Mouse (Mus musculus): ENCODE measurements around the gene Esrrg. TPM values are rescaled to one million over a fixed set of nuclear protein-coding genes. Genes with fewer than 3 reads are reported as not detected.
A peak's percentile ranks its signal among the peaks of the same experiment; 100 is the strongest.

The Esrrg gene
- polyA plus RNA-seq, 1 experiment from 2014 or later, result 1.0 TPM

DNA sequence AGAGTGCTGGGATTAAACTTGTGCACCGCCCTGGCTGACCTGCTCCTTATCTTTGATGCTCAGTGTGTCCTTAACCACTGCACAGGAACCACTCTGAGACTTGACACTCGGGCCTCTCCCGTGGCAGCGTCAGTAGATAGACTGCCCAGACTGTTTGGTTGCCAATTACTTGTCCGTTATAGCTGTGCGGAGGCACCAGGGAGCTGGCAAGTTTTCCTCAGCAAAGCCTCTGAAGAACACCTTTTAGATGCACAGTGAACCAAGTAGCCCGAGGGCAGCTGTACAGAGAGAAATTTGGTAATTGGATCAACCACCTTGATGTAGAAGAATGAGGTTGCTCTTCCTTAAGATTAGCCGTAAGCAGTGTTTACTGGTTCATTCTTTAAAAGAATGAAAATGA lies 279.6 kb downstream of the Esrrg start:
- ATAC-seq (ENCODE audit: low read depth), result no peak
- 83% methylated on average over 8 of the region's 8 CpGs for WGBS
- H3K27ac ChIP-seq (ENCODE audit: low read length), result no peak overlapping the region

DNA sequence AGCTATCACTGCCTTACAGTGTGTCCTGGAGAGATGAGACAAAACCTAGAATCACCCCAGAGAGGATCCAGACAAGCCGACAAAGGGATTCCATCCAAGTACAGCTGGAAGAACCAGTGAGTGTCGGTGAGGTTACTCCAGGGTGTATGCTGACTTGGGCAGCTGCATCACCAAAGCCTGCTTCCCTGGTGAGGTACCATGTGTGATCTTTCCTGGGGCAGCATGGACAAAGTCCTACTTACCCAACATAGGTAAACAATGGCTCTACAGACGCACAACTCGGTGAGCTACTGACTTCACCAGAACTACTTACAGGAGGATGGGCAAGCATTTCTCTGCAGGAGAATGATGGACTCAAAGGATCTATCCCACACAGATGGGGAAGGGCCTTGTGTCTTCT lies 280.5 kb downstream of the Esrrg start:
- Histone ChIP-seq H3K9me3 (ENCODE audit: control insufficient read depth, low read length) (no peaks in the 10 kb centered on the region), H3K4me3 (ENCODE audit: low read length) (no peak overlapping the region), H3K4me1 (replicated peaks; ENCODE audit: control insufficient read depth, insufficient read depth, low read length) (no peaks in the 10 kb centered on the region), H3K27ac (ENCODE audit: low read length) (no peak overlapping the region), H3K4me2 (ENCODE audit: low read depth, low read length) (no peak overlapping the region), H3K27me3 (ENCODE audit: control insufficient read depth, insufficient read depth, low read depth, low read length) (no peaks in the 10 kb centered on the region), H3K36me3 (ENCODE audit: control insufficient read depth, insufficient read depth, low read length) (no peaks in the 10 kb centered on the region), H3K9ac (ENCODE audit: low read length) (no peak overlapping the region)
- no peak for ATAC-seq (ENCODE audit: low read depth)
- WGBS, result 86% methylated on average over 4 of the region's 4 CpGs

More for the DNA sequence above, 279.6 kb downstream of the Esrrg start:
- no peaks in the 10 kb centered on the region for H3K4me1 ChIP-seq (replicated peaks; ENCODE audit: control insufficient read depth, insufficient read depth, low read length)
- H3K9me3 ChIP-seq (ENCODE audit: control insufficient read depth, low read length), result no peaks in the 10 kb centered on the region
- no peak overlapping the region for H3K9ac ChIP-seq (ENCODE audit: low read length)
- H3K36me3 ChIP-seq (ENCODE audit: control insufficient read depth, insufficient read depth, low read length), result no peaks in the 10 kb centered on the region
- H3K27me3 ChIP-seq (ENCODE audit: control insufficient read depth, insufficient read depth, low read depth, low read length), result no peaks in the 10 kb centered on the region
- no peak overlapping the region for H3K4me2 ChIP-seq (ENCODE audit: low read depth, low read length)
- H3K4me3 ChIP-seq (ENCODE audit: low read length), result no peak overlapping the region

DNA sequence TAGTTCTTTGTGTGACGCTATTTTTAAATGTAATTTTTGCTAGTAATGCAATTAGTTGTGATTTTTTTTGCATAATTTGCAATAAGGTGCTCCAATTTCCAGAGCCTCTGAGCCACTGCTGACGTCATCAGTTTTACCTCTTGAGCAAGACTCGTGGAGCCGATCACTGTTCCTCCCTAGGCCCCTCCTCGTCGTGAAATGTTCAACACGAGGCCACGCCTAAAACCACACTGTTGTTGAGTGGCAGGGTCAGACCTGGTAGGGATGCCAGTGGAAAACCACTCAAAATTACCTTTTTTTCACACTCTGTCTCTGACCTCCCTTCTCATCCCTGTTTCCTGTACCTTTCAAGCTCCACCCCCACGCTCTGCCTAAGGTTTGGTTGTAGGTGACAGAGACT lies 282.7 kb downstream of the Esrrg start:
- H3K4me2 ChIP-seq (ENCODE audit: low read depth, low read length), result no peak overlapping the region
- WGBS, result 73% methylated on average over 9 of the region's 9 CpGs
- no peaks in the 10 kb centered on the region for H3K9me3 ChIP-seq (ENCODE audit: control insufficient read depth, low read length)
- no peak for ATAC-seq (ENCODE audit: low read depth)
- no peak overlapping the region for H3K4me3 ChIP-seq (ENCODE audit: low read length)
- no peaks in the 10 kb centered on the region for H3K27me3 ChIP-seq (ENCODE audit: control insufficient read depth, insufficient read depth, low read depth, low read length)
- H3K4me1 ChIP-seq (replicated peaks; ENCODE audit: control insufficient read depth, insufficient read depth, low read length), result no peaks in the 10 kb centered on the region
- no peak overlapping the region for H3K9ac ChIP-seq (ENCODE audit: low read length)
- no peaks in the 10 kb centered on the region for H3K36me3 ChIP-seq (ENCODE audit: control insufficient read depth, insufficient read depth, low read length)
- H3K27ac ChIP-seq (ENCODE audit: low read length), result no peak overlapping the region

DNA sequence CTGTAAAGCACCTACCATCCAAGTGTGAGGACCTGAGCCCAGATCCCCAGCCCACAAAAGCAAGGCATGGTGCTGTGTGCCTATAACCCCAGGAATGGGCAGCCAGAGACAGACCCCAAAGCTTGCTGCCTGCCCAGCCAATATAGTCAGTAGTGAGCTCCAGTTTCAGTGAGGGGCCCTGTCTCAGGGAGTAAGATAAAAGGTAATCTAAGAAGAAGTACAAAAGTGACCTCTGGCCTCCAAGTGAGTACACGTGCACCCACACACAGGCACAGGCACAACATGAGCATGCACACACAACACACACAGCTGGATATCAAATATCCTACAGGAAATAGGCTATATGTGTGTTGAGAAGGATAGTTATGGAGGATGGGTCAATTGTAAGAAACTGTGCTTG lies 286.9 kb downstream of the Esrrg start:
- Histone ChIP-seq H3K27ac (ENCODE audit: low read length) (no peak overlapping the region), H3K4me1 (replicated peaks; ENCODE audit: control insufficient read depth, insufficient read depth, low read length) (no peaks in the 10 kb centered on the region), H3K4me2 (ENCODE audit: low read depth, low read length) (no peak overlapping the region), H3K4me3 (ENCODE audit: low read length) (no peak overlapping the region), H3K27me3 (ENCODE audit: control insufficient read depth, insufficient read depth, low read depth, low read length) (no peaks in the 10 kb centered on the region), H3K9ac (ENCODE audit: low read length) (no peak overlapping the region), H3K36me3 (ENCODE audit: control insufficient read depth, insufficient read depth, low read length) (no peaks in the 10 kb centered on the region), H3K9me3 (ENCODE audit: control insufficient read depth, low read length) (no peaks in the 10 kb centered on the region)
- WGBS, result 50% methylated on average over 1 of the region's 1 CpGs
- ATAC-seq (ENCODE audit: low read depth), result no peak

DNA sequence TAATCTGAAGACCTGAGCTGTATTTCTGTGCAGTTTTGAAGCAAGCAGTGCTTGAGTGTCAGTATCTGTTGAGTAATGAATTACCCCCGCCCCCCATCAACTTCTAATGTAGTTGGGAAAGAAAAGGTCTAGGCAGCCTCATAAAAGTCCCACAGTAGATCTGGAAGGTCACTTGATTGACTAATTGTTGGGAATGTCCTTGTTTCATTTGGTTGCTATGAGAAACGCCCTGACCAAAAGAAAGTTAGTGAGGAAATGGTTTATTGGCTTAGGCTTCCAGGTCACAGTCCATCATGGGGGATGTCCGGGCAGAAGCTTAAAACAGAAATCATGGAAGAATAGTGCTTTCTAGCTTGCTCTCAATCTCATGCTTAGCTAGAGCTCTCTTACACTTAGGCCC lies 287.7 kb downstream of the Esrrg start:
- no peak for ATAC-seq (ENCODE audit: low read depth)
- H3K36me3 ChIP-seq (ENCODE audit: control insufficient read depth, insufficient read depth, low read length), result no peaks in the 10 kb centered on the region

DNA sequence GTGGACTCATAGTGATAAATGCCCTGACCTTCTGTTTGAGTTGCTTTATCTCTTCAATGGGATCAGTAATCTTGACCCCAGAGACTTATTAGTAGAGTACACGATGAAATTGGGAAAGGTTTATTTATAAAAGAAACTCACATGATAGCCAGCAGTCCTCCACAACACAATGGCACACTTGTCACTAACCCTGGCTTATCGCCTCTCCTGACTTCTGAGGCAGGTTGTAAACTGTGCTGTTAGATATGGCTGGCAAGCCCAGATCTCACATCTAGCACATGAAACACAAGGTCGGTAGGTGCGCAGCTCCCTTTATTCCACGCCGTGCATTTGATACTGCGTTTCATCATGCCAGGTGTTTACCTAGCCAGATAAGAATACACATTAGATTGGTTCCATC lies 288.3 kb downstream of the Esrrg start:
- H3K27ac ChIP-seq (ENCODE audit: low read length), result no peak overlapping the region
- 65% methylated on average over 7 of the region's 7 CpGs for WGBS
- H3K4me1 ChIP-seq (replicated peaks; ENCODE audit: control insufficient read depth, insufficient read depth, low read length), result no peaks in the 10 kb centered on the region
- H3K4me2 ChIP-seq (ENCODE audit: low read depth, low read length), result no peak overlapping the region
- no peaks in the 10 kb centered on the region for H3K36me3 ChIP-seq (ENCODE audit: control insufficient read depth, insufficient read depth, low read length)
- H3K9me3 ChIP-seq (ENCODE audit: control insufficient read depth, low read length), result no peaks in the 10 kb centered on the region
- H3K9ac ChIP-seq (ENCODE audit: low read length), result no peak overlapping the region
- no peaks in the 10 kb centered on the region for H3K27me3 ChIP-seq (ENCODE audit: control insufficient read depth, insufficient read depth, low read depth, low read length)
- no peak overlapping the region for H3K4me3 ChIP-seq (ENCODE audit: low read length)
- ATAC-seq (ENCODE audit: low read depth), result no peak

More for the DNA sequence above, 287.7 kb downstream of the Esrrg start:
- H3K27me3 ChIP-seq (ENCODE audit: control insufficient read depth, insufficient read depth, low read depth, low read length), result no peaks in the 10 kb centered on the region
- H3K9me3 ChIP-seq (ENCODE audit: control insufficient read depth, low read length), result no peaks in the 10 kb centered on the region
- H3K4me3 ChIP-seq (ENCODE audit: low read length), result no peak overlapping the region
- H3K4me1 ChIP-seq (replicated peaks; ENCODE audit: control insufficient read depth, insufficient read depth, low read length), result no peaks in the 10 kb centered on the region
- no peak overlapping the region for H3K9ac ChIP-seq (ENCODE audit: low read length)
- WGBS, result 74% methylated on average over 3 of the region's 3 CpGs
- H3K4me2 ChIP-seq (ENCODE audit: low read depth, low read length), result no peak overlapping the region
- no peak overlapping the region for H3K27ac ChIP-seq (ENCODE audit: low read length)

DNA sequence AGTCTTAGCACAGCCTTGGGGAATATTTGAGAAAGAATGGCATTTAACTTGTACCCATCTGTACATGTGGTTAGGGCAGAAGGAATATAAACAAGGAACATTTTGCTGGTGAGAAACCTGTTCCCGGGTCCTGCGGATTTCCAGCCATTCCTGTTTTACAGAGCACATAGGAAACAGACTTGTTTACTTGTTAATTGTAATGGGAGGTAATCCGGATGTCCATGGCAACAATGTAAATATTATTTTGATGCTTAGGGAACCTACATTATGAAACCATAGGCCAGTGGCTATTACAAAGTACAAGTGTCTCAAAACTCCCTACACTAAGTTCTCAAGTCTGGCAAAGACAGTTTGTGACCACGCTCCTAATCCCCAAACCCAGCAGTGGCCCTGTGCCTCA lies 290.9 kb downstream of the Esrrg start:
- no peaks in the 10 kb centered on the region for H3K36me3 ChIP-seq (ENCODE audit: control insufficient read depth, insufficient read depth, low read length)
- H3K4me2 ChIP-seq (ENCODE audit: low read depth, low read length), result no peak overlapping the region
- ATAC-seq (ENCODE audit: low read depth), result no peak
- H3K27ac ChIP-seq (ENCODE audit: low read length), result no peak overlapping the region
- H3K4me3 ChIP-seq (ENCODE audit: low read length), result no peak overlapping the region
- H3K27me3 ChIP-seq (ENCODE audit: control insufficient read depth, insufficient read depth, low read depth, low read length), result no peaks in the 10 kb centered on the region
- H3K9me3 ChIP-seq (ENCODE audit: control insufficient read depth, low read length), result no peaks in the 10 kb centered on the region
- H3K9ac ChIP-seq (ENCODE audit: low read length), result no peak overlapping the region
- H3K4me1 ChIP-seq (replicated peaks; ENCODE audit: control insufficient read depth, insufficient read depth, low read length), result no peaks in the 10 kb centered on the region
- WGBS, result 54% methylated on average over 4 of the region's 4 CpGs

DNA sequence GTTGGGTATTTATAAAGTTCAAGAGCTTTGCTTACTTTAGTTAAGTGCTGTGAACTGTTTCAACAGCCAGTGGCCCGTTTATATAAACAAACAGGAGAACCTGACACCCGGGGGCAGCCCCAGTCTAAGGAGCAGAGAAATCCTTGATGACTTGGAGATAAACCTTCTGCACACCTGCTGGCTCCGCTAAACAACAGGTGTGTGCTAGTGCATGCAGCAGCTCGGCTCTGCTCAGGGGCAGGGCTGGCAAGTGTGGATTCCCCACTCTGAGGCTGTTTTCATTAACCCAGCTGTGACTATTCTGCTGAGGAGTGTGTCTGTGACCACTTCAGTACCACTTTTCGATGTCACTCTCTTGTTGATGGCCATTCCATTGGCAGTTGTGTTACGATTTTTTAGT lies 292.2 kb downstream of the Esrrg start:
- Histone ChIP-seq H3K27ac (ENCODE audit: low read length) (no peak overlapping the region), H3K9ac (ENCODE audit: low read length) (no peak overlapping the region), H3K4me3 (ENCODE audit: low read length) (no peak overlapping the region), H3K27me3 (ENCODE audit: control insufficient read depth, insufficient read depth, low read depth, low read length) (no peaks in the 10 kb centered on the region), H3K9me3 (ENCODE audit: control insufficient read depth, low read length) (no peaks in the 10 kb centered on the region), H3K36me3 (ENCODE audit: control insufficient read depth, insufficient read depth, low read length) (no peaks in the 10 kb centered on the region), H3K4me1 (replicated peaks; ENCODE audit: control insufficient read depth, insufficient read depth, low read length) (no peaks in the 10 kb centered on the region), H3K4me2 (ENCODE audit: low read depth, low read length) (no peak overlapping the region)
- 0 out of 2 replicates have a peak, but pooled peaks have one; percentile 28 for ATAC-seq (ENCODE audit: low read depth)
- 25% methylated on average over 6 of the region's 6 CpGs for WGBS

DNA sequence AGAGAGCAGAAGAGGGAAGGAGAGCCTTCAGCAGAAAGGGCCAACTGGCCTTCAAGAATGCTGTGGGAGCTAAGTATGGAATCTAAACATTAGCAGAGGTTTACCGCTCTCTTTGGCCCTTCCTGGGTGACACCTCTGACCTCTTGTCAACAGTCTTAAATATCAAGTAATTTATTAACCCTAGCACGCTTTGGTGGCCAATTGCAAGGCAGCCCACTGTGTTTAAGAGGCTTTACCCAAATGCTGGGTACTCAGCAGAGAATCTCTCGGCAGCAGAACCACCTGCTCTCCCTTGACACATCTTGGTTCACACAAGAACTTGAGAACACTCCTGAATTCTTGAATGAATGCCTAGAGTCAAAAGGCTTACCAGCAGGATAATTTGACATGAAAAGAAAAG lies 293.6 kb downstream of the Esrrg start:
- no peaks in the 10 kb centered on the region for H3K9me3 ChIP-seq (ENCODE audit: control insufficient read depth, low read length)
- H3K27me3 ChIP-seq (ENCODE audit: control insufficient read depth, insufficient read depth, low read depth, low read length), result no peaks in the 10 kb centered on the region
- no peak overlapping the region for H3K4me3 ChIP-seq (ENCODE audit: low read length)
- H3K4me2 ChIP-seq (ENCODE audit: low read depth, low read length), result no peak overlapping the region
- no peaks in the 10 kb centered on the region for H3K4me1 ChIP-seq (replicated peaks; ENCODE audit: control insufficient read depth, insufficient read depth, low read length)
- H3K27ac ChIP-seq (ENCODE audit: low read length), result no peak overlapping the region
- WGBS, result 17% methylated on average over 3 of the region's 3 CpGs
- ATAC-seq (ENCODE audit: low read depth), result peak; percentile 66; the same call in 1 of the 2 replicates
- no peaks in the 10 kb centered on the region for H3K36me3 ChIP-seq (ENCODE audit: control insufficient read depth, insufficient read depth, low read length)
- H3K9ac ChIP-seq (ENCODE audit: low read length), result no peak overlapping the region

DNA sequence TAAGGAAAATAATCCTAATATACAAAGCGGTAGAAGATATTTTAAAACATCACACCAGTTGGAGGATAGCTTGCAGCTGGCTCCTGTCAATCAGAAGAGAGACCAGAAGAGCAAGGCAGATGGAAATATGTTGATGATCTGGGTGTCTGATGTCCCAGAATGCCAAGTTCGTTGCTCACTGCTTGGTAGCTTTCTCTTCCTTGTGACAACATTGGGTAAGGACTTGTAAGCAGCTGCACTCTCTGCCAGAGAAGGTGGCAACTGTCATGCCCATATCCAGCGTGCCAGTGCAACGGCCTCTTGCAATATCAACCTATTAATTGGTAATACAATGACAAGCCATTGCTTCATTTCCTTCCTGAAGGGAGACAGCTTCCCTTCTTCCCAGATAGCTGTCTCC lies 296.1 kb downstream of the Esrrg start:
- Histone ChIP-seq H3K36me3 (ENCODE audit: control insufficient read depth, insufficient read depth, low read length) (no peaks in the 10 kb centered on the region), H3K27me3 (ENCODE audit: control insufficient read depth, insufficient read depth, low read depth, low read length) (no peaks in the 10 kb centered on the region), H3K27ac (ENCODE audit: low read length) (no peak overlapping the region), H3K9ac (ENCODE audit: low read length) (no peak overlapping the region), H3K9me3 (ENCODE audit: control insufficient read depth, low read length) (no peaks in the 10 kb centered on the region), H3K4me2 (ENCODE audit: low read depth, low read length) (no peak overlapping the region), H3K4me3 (ENCODE audit: low read length) (no peak overlapping the region), H3K4me1 (replicated peaks; ENCODE audit: control insufficient read depth, insufficient read depth, low read length) (no peaks in the 10 kb centered on the region)
- 55% methylated on average over 4 of the region's 4 CpGs for WGBS
- ATAC-seq (ENCODE audit: low read depth), result no peak
